Mouse (Mus musculus) heart, embryonic 11.5 days (tissue): ENCODE measurements at regions not wholly inside any gene's neighbourhood (a gene's known extent, or its start where the extent isn't known, plus 50 kb on each side); places are given as distances from the start of the nearest gene placed in this dataset.

Source experiments
- ATAC-seq: fragments of 200-750 bp; cut with Nextera tagmentation; replicated peaks from 2 replicates; pipeline ENCODE4 v1.8.0; 2017; ENCODE audit warnings: moderate library complexity; ENCODE audit not compliant: insufficient number of reproducible peaks, low FRiP score, low TSS enrichment
- H3K27ac ChIP-seq: fragments of 300-500 bp; sonication (generic); 2 replicates; pipeline ENCODE4 v1.5.1; 2014; ENCODE audit warnings: mild to moderate bottlenecking, low read depth, low read length
- H3K27me3 ChIP-seq: fragments of 300-500 bp; sonication (generic); 2 replicates; pipeline ENCODE4 v1.6.1; 2014; ENCODE audit warnings: mild to moderate bottlenecking, low read length, mixed read lengths; ENCODE audit not compliant: control insufficient read depth, insufficient read depth
- H3K36me3 ChIP-seq: fragments of 300-500 bp; sonication (generic); 2 replicates; pipeline ENCODE4 v1.6.1; 2014; ENCODE audit warnings: mild to moderate bottlenecking, low read length, moderate library complexity, mixed read lengths; ENCODE audit not compliant: control insufficient read depth, insufficient read depth
- H3K4me1 ChIP-seq: fragments of 300-500 bp; sonication (generic); 2 replicates; pipeline ENCODE4 v1.6.1; 2014; ENCODE audit warnings: low read length; ENCODE audit not compliant: control insufficient read depth, insufficient read depth
- H3K4me2 ChIP-seq: fragments of 300-500 bp; sonication (generic); 2 replicates; pipeline ENCODE4 v1.6.1; 2014; ENCODE audit warnings: mild to moderate bottlenecking, moderate library complexity
- H3K4me3 ChIP-seq: fragments of 300-500 bp; sonication (generic); 2 replicates; pipeline ENCODE4 v1.5.1; 2014; ENCODE audit warnings: low read depth, low read length
- H3K9ac ChIP-seq: fragments of 300-500 bp; sonication (generic); 2 replicates; pipeline ENCODE4 v1.6.1; 2014; ENCODE audit warnings: mild to moderate bottlenecking, low read depth, low read length, moderate library complexity
- H3K9me3 ChIP-seq: fragments of 300-500 bp; sonication (generic); replicated peaks from 2 replicates; pipeline ENCODE4 v1.6.1; 2016; ENCODE audit warnings: low read length; ENCODE audit not compliant: control insufficient read depth
- WGBS: fragments of 180-500 bp; shearing (Covaris S2); extraction: QIAGEN DNeasy Blood & Tissue Kit; methylation state at CpG from one replicate; pipeline ENCODE4 v1.1.7; 2014; ENCODE audit not compliant: insufficient replicate concordance; 5-methylcytosine and 5-hydroxymethylcytosine counted together

DNA sequence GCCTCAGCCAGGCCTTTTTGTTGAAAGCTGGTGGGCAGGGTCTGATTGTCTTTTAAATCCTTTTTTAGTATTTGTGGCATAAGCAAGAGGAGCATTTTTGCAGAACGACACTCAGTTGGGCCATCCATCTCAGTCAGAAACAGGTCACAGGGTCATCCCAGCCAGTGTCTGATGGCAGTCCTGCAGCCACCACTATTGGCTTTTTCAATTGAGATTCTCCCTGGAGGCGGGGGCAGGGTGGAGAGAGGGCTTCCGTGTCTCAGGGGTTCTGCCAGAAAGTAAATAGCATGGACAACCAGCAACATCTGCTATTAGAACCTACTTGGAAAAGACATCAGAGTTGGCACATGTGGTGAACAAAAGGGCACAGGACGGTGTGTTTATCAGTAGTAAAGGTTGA, 293.8 kb upstream of the Npvf start:
- WGBS = 66% methylated on average over 4 of the region's 4 CpGs
- Histone ChIP-seq H3K4me2 (no peak overlapping the region), H3K4me1 (no peaks in the 10 kb centered on the region; the same call in 1 of the 2 replicates), H3K27me3 (no peaks in the 10 kb centered on the region), H3K9ac (no peak overlapping the region), H3K27ac (no peak overlapping the region), H3K36me3 (no peaks in the 10 kb centered on the region), H3K4me3 (no peak overlapping the region), H3K9me3 (no peaks in the 10 kb centered on the region)
- ATAC-seq = no peak

DNA sequence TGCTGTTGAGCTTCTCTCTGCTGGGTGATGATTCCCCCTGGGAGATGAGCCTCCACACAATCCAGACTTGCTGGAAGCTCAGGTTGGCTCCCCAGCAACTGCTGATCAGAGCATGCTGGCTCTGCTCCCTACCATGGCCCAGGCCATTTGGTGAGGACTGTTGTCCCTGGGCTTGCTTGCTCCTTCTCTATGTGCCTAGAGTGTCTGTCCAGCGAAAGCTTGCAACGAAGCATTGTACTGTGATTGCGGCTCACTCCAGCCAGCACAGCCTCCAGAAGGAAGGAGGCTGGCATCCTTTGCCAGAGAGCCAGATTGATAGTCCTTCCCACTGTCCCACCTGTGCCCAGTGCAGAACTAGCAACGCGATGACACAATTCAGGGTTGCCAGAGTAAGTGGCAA, 295.1 kb upstream of the Npvf start:
- no peak overlapping the region for H3K9ac ChIP-seq
- H3K9me3 ChIP-seq = no peaks in the 10 kb centered on the region
- ATAC-seq = no peak
- no peak overlapping the region for H3K4me2 ChIP-seq
- H3K27ac ChIP-seq = no peak overlapping the region
- no peaks in the 10 kb centered on the region for H3K27me3 ChIP-seq
- 86% methylated on average over 5 of the region's 5 CpGs for WGBS
- H3K4me3 ChIP-seq = no peak overlapping the region
- H3K4me1 ChIP-seq = no peaks in the 10 kb centered on the region; the same call in 1 of the 2 replicates
- no peaks in the 10 kb centered on the region for H3K36me3 ChIP-seq

DNA sequence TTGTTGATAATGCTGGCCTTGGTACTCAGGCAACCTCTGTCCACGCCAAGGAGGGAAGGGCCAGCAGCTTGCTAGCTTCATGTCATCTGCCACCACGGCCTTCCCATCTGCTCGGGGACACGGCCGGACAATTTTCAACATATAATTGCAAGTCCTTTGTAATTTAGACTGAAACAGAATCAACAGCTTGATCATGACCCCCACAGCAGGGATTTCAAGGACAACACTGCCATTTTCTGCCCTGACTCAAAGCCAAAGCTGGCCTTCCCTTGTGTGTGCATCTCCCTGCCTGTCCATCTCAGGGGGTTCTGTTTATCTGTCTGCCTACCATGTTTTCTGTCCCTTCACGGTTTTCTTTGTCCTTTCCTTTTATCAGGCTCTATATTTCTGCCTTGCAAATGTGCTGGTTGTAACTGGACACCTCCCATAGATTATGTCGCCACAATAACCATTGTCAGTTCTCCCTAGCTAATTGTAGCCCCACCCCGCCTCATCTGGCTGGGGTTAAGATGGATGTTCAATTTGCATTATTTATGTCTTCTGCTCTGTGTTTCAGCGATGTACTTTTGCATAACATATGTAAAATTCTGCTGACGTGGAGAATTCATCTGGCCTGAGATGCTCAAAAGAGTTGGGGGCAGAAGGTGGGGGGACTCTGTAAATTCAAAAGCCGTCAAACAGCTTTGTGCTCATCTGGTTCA, 295.8 kb upstream of the Npvf start:
- H3K4me3 ChIP-seq = no peak overlapping the region
- ATAC-seq = no peak
- 73% methylated on average over 11 of the region's 11 CpGs for WGBS

DNA sequence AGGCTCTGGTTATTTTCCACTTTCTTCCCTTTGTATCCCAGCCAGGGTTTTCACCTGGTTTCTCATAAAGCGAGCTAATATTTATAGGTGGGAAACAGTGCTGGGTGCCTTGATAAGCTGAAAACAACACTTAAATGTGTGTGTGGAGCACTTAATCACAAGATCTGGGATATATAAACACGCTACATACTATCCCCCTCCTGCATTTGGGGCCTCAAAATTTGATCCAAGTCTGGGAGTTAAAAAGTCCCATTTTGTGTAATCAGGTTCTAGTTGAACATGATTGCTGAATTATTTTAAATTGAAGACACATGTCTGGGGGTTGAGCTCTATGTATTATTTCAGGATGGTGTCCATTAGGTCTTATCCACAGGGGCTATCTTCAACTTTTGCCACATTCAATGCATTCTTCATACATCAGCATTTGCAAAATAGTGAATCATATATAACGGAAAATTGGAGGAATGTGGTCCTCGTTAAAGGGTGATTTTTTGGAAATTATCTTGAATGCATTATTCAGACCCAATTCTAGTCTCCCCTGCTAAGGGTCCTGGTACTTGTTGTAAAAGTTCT, 303.2 kb upstream of the Npvf start:
- no peak for ATAC-seq
- H3K4me2 ChIP-seq = no peak overlapping the region
- no peaks in the 10 kb centered on the region for H3K4me1 ChIP-seq
- 88% methylated on average over 4 of the region's 4 CpGs for WGBS
- no peaks in the 10 kb centered on the region for H3K9me3 ChIP-seq
- H3K36me3 ChIP-seq = no peaks in the 10 kb centered on the region
- no peak overlapping the region for H3K4me3 ChIP-seq
- no peak overlapping the region for H3K9ac ChIP-seq
- no peaks in the 10 kb centered on the region for H3K27me3 ChIP-seq
- no peak overlapping the region for H3K27ac ChIP-seq

More for the DNA sequence above, 295.8 kb upstream of the Npvf start:
- Histone ChIP-seq H3K9me3 (no peaks in the 10 kb centered on the region), H3K27ac (no peak overlapping the region), H3K27me3 (no peaks in the 10 kb centered on the region), H3K36me3 (no peaks in the 10 kb centered on the region), H3K4me1 (no peaks in the 10 kb centered on the region; the same call in 1 of the 2 replicates), H3K4me2 (no peak overlapping the region), H3K9ac (no peak overlapping the region)

DNA sequence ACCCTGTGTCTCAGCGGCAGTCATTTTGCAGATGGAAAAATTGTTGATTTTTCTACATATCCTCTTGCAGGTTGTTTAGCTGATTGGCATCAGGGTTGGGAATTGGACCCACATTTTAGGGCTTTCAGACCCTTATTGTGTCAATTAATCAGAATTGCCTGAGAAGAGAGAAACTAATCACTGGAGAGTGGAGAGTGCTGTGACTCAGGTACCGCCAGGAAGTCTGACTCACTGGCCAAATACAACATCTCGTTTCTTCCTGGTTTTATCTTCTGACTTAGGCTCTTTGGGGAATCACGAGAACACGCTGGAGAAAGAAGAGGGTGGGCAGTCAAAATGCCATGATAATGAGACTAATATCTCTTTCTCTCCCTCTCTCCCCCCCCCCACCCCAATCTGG, 306.1 kb upstream of the Npvf start:
- H3K9ac ChIP-seq = no peak overlapping the region
- no peak overlapping the region for H3K4me3 ChIP-seq
- no peak overlapping the region for H3K27ac ChIP-seq
- no peaks in the 10 kb centered on the region for H3K4me1 ChIP-seq
- WGBS = 44% methylated on average over 5 of the region's 5 CpGs
- no peak overlapping the region for H3K4me2 ChIP-seq
- no peaks in the 10 kb centered on the region for H3K27me3 ChIP-seq
- no peaks in the 10 kb centered on the region for H3K9me3 ChIP-seq
- ATAC-seq = no peak
- H3K36me3 ChIP-seq = no peaks in the 10 kb centered on the region

DNA sequence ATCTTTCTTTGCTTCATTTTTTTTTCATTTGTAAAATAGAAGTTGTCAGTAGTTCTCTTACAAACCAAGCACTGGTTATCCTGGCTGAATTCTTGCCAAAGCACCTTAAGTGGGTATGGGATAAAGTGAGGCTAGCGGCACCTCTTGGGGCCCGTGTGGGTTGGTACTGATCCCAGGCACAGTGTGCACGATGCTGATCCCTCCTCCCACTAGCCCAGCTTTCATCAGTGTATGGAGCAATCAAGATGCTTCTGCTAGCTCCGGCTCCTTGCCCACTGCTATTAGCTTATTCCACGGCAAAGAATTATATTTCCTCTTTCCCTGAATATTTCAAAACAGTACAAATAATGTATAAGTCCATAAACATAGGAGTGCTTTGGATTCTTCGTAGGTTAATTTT, 307.4 kb upstream of the Npvf start:
- Histone ChIP-seq H3K4me3 (no peak overlapping the region), H3K4me1 (no peaks in the 10 kb centered on the region), H3K36me3 (no peaks in the 10 kb centered on the region), H3K27ac (no peak overlapping the region), H3K27me3 (no peaks in the 10 kb centered on the region), H3K4me2 (no peak overlapping the region), H3K9me3 (no peaks in the 10 kb centered on the region), H3K9ac (no peak overlapping the region)
- WGBS = 68% methylated on average over 6 of the region's 6 CpGs
- no peak for ATAC-seq

DNA sequence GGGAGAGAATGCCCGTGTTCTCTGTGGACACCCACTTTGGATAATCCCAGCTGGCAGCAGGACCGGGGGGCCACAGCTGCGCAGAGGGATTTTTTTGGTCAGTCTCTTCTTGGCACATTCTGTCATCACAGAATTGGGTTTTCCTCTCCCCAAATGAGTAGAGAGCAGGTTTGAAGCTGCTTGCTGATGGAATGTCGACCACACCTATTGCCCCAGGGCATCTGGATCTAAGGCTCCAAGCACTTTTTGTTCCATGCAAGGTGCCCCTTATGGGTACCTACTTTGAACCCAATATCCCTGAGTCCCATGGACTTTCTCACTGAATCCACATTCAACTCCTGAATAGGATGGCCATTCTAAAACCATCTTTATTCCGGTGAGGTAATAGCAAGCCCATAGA, 314.3 kb upstream of the Npvf start:
- no peaks in the 10 kb centered on the region for H3K27me3 ChIP-seq
- H3K27ac ChIP-seq = no peak overlapping the region
- WGBS = 83% methylated on average over 5 of the region's 5 CpGs
- H3K36me3 ChIP-seq = no peaks in the 10 kb centered on the region
- no peak overlapping the region for H3K4me2 ChIP-seq
- no peak overlapping the region for H3K4me3 ChIP-seq
- no peak overlapping the region for H3K9ac ChIP-seq
- no peaks in the 10 kb centered on the region for H3K9me3 ChIP-seq
- no peak for ATAC-seq
- H3K4me1 ChIP-seq = no peaks in the 10 kb centered on the region

DNA sequence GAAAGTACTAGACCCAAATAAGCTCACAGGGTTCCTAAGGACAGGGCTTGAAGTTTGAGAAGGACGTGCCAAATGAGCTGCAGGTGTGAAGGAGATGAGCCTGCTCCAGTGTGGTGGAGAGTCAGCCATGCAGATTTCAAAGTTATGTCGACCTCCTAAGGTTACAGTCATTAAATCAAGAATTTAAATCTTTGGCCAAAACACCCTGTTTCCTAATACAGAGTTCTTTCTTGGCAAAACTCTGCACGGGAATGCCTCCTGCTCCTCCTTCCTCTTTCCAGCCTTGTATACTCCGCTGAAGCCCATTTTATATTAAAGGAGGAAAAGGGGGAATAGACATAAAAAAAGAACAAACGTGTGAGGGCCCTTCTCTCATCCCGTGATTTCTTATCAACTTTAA, 315.1 kb upstream of the Npvf start:
- H3K36me3 ChIP-seq = no peaks in the 10 kb centered on the region
- no peaks in the 10 kb centered on the region for H3K4me1 ChIP-seq
- WGBS = 54% methylated on average over 6 of the region's 6 CpGs
- H3K27ac ChIP-seq = no peak overlapping the region
- H3K9ac ChIP-seq = no peak overlapping the region
- no peaks in the 10 kb centered on the region for H3K9me3 ChIP-seq
- H3K27me3 ChIP-seq = no peaks in the 10 kb centered on the region
- no peak overlapping the region for H3K4me3 ChIP-seq
- ATAC-seq = no peak
- no peak overlapping the region for H3K4me2 ChIP-seq

DNA sequence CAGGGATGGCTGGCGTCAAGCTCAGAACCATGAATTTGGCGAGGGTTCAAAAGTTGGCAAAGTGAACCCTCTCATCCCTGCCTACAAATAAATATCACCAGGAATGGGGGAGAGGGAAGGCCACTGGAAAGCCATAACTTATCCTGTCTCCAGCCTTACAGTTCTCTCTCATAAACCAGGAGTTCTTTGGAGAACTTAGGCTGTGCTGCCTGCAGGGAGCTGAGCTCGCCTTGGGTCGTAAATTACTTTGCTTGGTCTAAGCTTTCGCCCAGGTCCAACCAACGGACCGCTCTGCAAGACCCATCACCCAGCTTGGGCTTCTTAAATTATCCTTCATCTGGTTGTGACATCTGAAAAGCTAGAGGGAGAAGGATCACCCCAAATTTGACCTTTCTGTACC, 315.8 kb upstream of the Npvf start:
- Histone ChIP-seq H3K27ac (no peak overlapping the region), H3K4me2 (no peak overlapping the region), H3K36me3 (no peaks in the 10 kb centered on the region), H3K4me1 (no peaks in the 10 kb centered on the region), H3K27me3 (no peaks in the 10 kb centered on the region), H3K9ac (no peak overlapping the region), H3K4me3 (no peak overlapping the region), H3K9me3 (no peaks in the 10 kb centered on the region)
- no peak for ATAC-seq
- WGBS = 70% methylated on average over 7 of the region's 7 CpGs
